Mouse (Mus musculus): ENCODE data around the gene Setd1a. TPM values are rescaled to one million over a fixed set of nuclear protein-coding genes. Genes with fewer than 3 reads are reported as not detected.

Setd1a gene
- total and polyA plus RNA-seq, 3 experiments, result 9.2 to 55.9 TPM; not detected in 1

DNA sequence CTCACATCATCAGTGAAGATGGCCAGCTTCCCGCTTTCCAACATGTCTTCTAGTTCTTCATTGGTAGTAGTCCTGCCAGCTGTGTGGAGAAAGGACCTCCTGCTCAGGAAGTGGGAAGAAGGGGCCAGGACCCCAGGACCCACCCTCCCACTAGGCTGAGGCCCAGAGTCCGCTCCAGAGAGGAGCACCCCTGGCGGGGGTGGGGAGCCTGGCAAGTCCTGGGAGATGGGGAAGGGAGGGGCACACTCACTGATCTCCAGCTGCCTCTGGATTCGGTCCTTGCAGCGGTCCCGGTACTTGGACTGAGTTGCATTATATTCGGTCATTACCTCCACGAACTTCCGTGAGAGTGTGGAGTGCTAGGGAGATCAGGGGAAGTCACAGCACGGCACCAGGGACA lies 34.2 kb downstream of the Setd1a start:
- Histone ChIP-seq H3K36me3 (ENCODE audit: control insufficient read depth in 1 of 2, insufficient read depth in 2 of 2, low read length in 2 of 2) (peaks cover 0 to 17% of the 10 kb centered on the region in 2 experiments; a peak in 2 of 4 replicates), H3K79me2 (ENCODE audit: control insufficient read depth, insufficient read depth, low read length, poor library complexity) (peaks cover 1% of the 10 kb centered on the region; the same call in 1 of the 2 replicates), H3K4me1 (ENCODE audit: control insufficient read depth in 1 of 2, insufficient read depth in 2 of 2, low read length in 2 of 2) (peaks cover 11 to 31% of the 10 kb centered on the region in 2 experiments), H3K9me3 (replicated peaks; ENCODE audit: insufficient read depth, low read length) (no peaks in the 10 kb centered on the region), H3K27me3 (ENCODE audit: control insufficient read depth in 1 of 2, insufficient read depth in 2 of 2, low read length in 2 of 2) (no peaks in the 10 kb centered on the region), H3K27ac (ENCODE audit: control insufficient read depth, low read depth, low read length) (no peak overlapping the region), H3K9ac (ENCODE audit: control insufficient read depth, low read depth, low read length, poor library complexity, severe bottlenecking) (no peak overlapping the region), H3K4me3 (ENCODE audit: control insufficient read depth in 1 of 2, insufficient read depth in 1 of 2, low read depth in 2 of 2, low read length in 2 of 2) (no peak overlapping the region)
- DNase-seq (ENCODE audit: low read depth, low spot score), result no peak
- no peak for TF ChIP-seq TAL1 (IDR thresholded peaks at IDR 0.05; ENCODE audit: low read length)
- TF ChIP-seq SMC3 (IDR thresholded peaks at IDR 0.05; ENCODE audit: low read depth, low read length), result no peak
- TF ChIP-seq CHD2 (IDR thresholded peaks at IDR 0.05; ENCODE audit: low read length), result no peak
- no peak for TF ChIP-seq ZC3H11A (IDR thresholded peaks at IDR 0.05; ENCODE audit: low read depth, low read length)
- TF ChIP-seq JUND (IDR thresholded peaks at IDR 0.05; ENCODE audit: low read depth, low read length), result no peak
- no peak for TF ChIP-seq ZNF384 (IDR thresholded peaks at IDR 0.05; ENCODE audit: low read depth, low read length)
- no peak for TF ChIP-seq POLR2AphosphoS5 (IDR thresholded peaks at IDR 0.05; ENCODE audit: borderline replicate concordance, low read depth, low read length)
- no peak for TF ChIP-seq RCOR1 (IDR thresholded peaks at IDR 0.05; ENCODE audit: low read depth, low read length)
- no peak for TF ChIP-seq GATA1 (IDR thresholded peaks at IDR 0.05; ENCODE audit: low read depth, low read length)
- TF ChIP-seq SIN3A (IDR thresholded peaks at IDR 0.05; ENCODE audit: low read length), result no peak
- no peak for TF ChIP-seq CHD1 (IDR thresholded peaks at IDR 0.05; ENCODE audit: low read depth, low read length)
- no peak for TF ChIP-seq ETS1 (IDR thresholded peaks at IDR 0.05; ENCODE audit: low read depth, low read length)

DNA sequence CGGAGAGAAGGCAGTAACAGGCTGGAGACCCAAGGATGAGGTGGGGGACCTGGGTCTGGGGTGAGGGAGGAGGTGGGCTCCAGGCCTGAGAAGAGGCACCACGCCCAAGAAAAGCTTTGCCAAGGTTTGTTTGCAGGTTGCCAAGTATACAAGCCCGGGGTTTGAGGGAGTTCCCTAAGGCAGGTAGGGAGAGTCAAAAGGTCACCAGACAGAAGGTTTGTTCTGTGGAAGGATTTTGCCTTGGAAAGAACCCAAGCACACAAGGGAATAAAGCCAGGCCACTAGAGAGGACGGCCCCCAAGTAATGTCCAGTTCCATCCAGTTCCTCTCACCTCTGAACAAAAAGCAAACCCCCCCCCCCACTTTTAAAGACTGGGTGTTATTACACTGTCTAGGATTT lies 34.8 kb downstream of the Setd1a start:
- no peaks in the 10 kb centered on the region for H3K27me3 ChIP-seq (ENCODE audit: control insufficient read depth in 1 of 2, insufficient read depth in 2 of 2, low read length in 2 of 2)
- no peak overlapping the region for H3K4me3 ChIP-seq (ENCODE audit: control insufficient read depth in 1 of 2, insufficient read depth in 1 of 2, low read depth in 2 of 2, low read length in 2 of 2)
- H3K79me2 ChIP-seq (ENCODE audit: control insufficient read depth, insufficient read depth, low read length, poor library complexity), result peaks cover 1% of the 10 kb centered on the region; the same call in 1 of the 2 replicates
- H3K4me1 ChIP-seq (ENCODE audit: control insufficient read depth in 1 of 2, insufficient read depth in 2 of 2, low read length in 2 of 2), result peaks cover 8 to 25% of the 10 kb centered on the region in 2 experiments
- H3K9ac ChIP-seq (ENCODE audit: control insufficient read depth, low read depth, low read length, poor library complexity, severe bottlenecking), result no peak overlapping the region
- no peak overlapping the region for H3K27ac ChIP-seq (ENCODE audit: control insufficient read depth, low read depth, low read length)
- H3K36me3 ChIP-seq (ENCODE audit: control insufficient read depth in 1 of 2, insufficient read depth in 2 of 2, low read length in 2 of 2), result peaks cover 0 to 13% of the 10 kb centered on the region in 2 experiments; a peak in 2 of 4 replicates
- TF ChIP-seq RCOR1 (IDR thresholded peaks at IDR 0.05; ENCODE audit: low read depth, low read length), result no peak
- no peak for TF ChIP-seq TBP (IDR thresholded peaks at IDR 0.05; ENCODE audit: low read depth, low read length)
- no peak for TF ChIP-seq KAT2A (conservative IDR thresholded peaks at IDR 0.05; ENCODE audit: low read depth, low read length)
- TF ChIP-seq POLR2AphosphoS2 (IDR thresholded peaks at IDR 0.05; ENCODE audit: low read length), result no peak
- no peak for TF ChIP-seq TAL1 (IDR thresholded peaks at IDR 0.05; ENCODE audit: low read length)
- no peak for TF ChIP-seq MXI1 (IDR thresholded peaks at IDR 0.05; ENCODE audit: low read depth, low read length)
- no peak for TF ChIP-seq ZNF384 (IDR thresholded peaks at IDR 0.05; ENCODE audit: low read depth, low read length)
- TF ChIP-seq HCFC1 (IDR thresholded peaks at IDR 0.05; ENCODE audit: low read depth, low read length), result no peak
- no peak for DNase-seq (ENCODE audit: low read depth, low spot score)
- no peaks in the 10 kb centered on the region for H3K9me3 ChIP-seq (replicated peaks; ENCODE audit: insufficient read depth, low read length)
